Mouse (Mus musculus): ENCODE data around the gene Tjap1. TPM values are rescaled to one million over a fixed set of nuclear protein-coding genes. Genes with fewer than 3 reads are reported as not detected.
A peak's percentile ranks its signal among the peaks of the same experiment; 100 is the strongest.

Gene Tjap1
- polyA plus RNA-seq, 1 experiment: 89.2 TPM

DNA sequence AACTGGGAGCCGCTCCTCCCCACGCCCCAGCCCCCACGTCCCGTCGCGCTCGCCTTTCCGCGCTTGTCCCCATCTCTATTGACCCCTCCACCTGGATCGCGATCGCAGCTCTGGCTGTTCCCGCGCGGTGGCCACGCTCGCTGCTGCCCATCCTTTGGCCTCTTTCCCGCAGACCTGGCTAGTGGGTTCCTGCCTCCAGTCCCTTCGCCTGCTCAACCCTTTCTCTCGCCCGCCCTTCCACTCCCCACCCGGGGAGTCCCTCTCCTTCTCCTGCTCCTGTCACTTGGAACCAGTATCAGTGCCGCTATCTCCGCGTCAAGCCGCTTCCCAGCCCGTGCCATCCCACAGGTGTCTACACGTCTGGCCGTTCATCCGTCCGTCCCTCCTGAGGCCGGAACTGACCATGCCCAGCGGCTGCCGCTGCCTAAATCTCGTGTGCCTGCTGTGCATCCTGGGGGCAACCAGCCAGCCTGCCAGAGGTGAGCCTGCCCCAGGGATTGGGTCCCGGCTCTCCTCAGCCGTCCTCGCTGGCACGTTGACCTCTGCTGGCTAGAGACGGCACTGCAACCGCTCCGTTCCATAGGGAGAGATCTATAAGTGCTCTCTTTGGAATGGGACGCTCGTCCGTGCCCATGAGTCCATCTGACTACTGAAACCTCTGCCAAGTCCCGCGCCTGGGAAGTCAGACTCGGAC, 15.5 kb upstream of the Tjap1 start:
- Histone ChIP-seq H3K4me1 (ENCODE audit: control insufficient read depth, insufficient read depth, insufficient read length, low read length) (peaks cover 14% of the 10 kb centered on the region), H3K27me3 (ENCODE audit: control insufficient read depth, insufficient read depth, low read length) (peaks cover 34% of the 10 kb centered on the region), H3K4me3 (ENCODE audit: low read depth, low read length) (peak overlapping the region; percentile 56), H3K36me3 (ENCODE audit: control insufficient read depth, insufficient read depth, low read length) (0 out of 2 replicates have a peak, but pooled peaks cover 2% of the 10 kb centered on the region), H3K27ac (ENCODE audit: insufficient read depth, low read depth, low read length) (no peak overlapping the region)
- peak; percentile 82 for TF ChIP-seq CTCF (IDR thresholded peaks at IDR 0.05; ENCODE audit: extremely low read depth, insufficient read length, insufficient replicate concordance, low read depth, low read length)
- TF ChIP-seq POLR2A (IDR thresholded peaks at IDR 0.05; ENCODE audit: low read depth, low read length): no peak
- 1% methylated on average over 47 of the region's 48 CpGs for WGBS

DNA sequence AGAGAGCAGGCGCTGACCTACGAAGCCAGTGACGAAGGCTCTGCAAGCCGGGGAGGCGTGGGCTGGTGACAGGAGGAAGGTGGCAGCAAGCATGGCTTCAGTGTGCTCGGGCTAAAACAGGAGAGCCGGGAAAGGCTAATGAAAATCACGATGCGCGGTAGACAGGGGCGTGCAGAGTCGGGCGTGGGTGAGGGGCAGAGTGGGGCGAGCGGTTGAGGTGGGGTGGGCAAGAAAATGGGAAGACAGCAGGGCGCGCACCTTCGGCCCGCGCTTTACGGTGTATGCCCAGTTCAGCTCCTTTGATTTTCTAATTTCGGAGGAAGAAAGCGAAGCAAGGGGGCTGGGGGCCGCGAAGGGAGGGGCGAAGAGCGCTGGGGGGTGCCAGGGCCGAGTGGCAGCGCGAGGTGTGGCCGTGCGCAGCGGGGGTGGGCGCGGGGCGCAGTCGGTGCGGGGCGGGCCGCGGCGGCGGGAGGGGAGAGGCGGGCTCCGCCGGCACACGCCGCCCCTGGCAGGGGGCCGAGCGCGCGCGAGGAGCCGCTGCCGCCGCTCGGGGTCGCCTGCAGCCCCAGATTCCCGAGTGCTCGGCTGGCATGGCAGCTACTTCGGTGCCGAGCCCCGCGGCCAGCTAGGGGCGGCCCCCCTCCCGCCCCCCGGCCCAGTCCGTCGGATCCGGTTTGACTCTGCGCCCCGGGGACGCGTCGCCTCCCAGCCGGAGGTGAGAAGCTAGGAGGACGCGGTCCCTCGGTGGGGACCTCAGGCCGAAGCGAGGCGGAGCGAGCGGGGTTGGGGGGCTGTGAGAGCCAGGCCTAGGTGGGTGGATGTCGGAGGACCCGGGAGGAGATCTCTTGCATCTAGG, 14.8 kb upstream of the Tjap1 start, which contains the start of gene Dlk2:
Gene Dlk2, plus strand, starts transcription at position 58 of the 856 bp plus-strand sequence.
- TF ChIP-seq CTCF (IDR thresholded peaks at IDR 0.05; ENCODE audit: extremely low read depth, insufficient read length, insufficient replicate concordance, low read depth, low read length) (no peak), POLR2A (IDR thresholded peaks at IDR 0.05; ENCODE audit: low read depth, low read length) (no peak)
- whole genome bisulfite sequencing: 1% methylated on average over 77 of the region's 86 CpGs
- peaks cover 14% of the 10 kb centered on the region for H3K4me1 ChIP-seq (ENCODE audit: control insufficient read depth, insufficient read depth, insufficient read length, low read length)
- H3K27ac ChIP-seq (ENCODE audit: insufficient read depth, low read depth, low read length): no peak within 1 kb of the TSS
- peaks cover 34% of the 10 kb centered on the region for H3K27me3 ChIP-seq (ENCODE audit: control insufficient read depth, insufficient read depth, low read length)
- H3K36me3 ChIP-seq (ENCODE audit: control insufficient read depth, insufficient read depth, low read length): no peaks in the 10 kb centered on the region
- H3K4me3 ChIP-seq (ENCODE audit: low read depth, low read length): peak within 1 kb of the TSS; percentile 56

DNA sequence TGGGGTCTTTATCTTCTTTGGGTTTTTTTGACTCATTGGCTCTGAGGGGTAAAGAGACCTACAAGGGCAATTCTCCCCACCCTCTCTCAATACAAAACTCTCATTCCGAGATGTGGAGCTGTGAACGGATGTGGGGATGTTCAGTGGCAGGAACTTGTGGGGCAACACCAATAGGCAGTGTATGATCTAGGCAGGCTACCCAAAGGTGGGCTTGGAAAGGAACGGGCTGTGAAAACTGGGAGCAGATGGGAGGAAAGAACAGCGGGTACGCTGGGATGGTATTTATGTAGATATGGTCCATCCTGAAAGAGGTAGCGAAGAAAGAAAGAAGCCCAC, 14.2 kb upstream of the Tjap1 start:
- Histone ChIP-seq H3K27me3 (ENCODE audit: control insufficient read depth, insufficient read depth, low read length) (peaks cover 34% of the 10 kb centered on the region), H3K4me1 (ENCODE audit: control insufficient read depth, insufficient read depth, insufficient read length, low read length) (peaks cover 14% of the 10 kb centered on the region), H3K4me3 (ENCODE audit: low read depth, low read length) (peak overlapping the region; percentile 56), H3K27ac (ENCODE audit: insufficient read depth, low read depth, low read length) (no peak overlapping the region), H3K36me3 (ENCODE audit: control insufficient read depth, insufficient read depth, low read length) (no peaks in the 10 kb centered on the region)
- WGBS: 20% methylated on average over 6 of the region's 6 CpGs
- no peak for TF ChIP-seq CTCF (IDR thresholded peaks at IDR 0.05; ENCODE audit: extremely low read depth, insufficient read length, insufficient replicate concordance, low read depth, low read length)
- no peak for TF ChIP-seq POLR2A (IDR thresholded peaks at IDR 0.05; ENCODE audit: low read depth, low read length)

DNA sequence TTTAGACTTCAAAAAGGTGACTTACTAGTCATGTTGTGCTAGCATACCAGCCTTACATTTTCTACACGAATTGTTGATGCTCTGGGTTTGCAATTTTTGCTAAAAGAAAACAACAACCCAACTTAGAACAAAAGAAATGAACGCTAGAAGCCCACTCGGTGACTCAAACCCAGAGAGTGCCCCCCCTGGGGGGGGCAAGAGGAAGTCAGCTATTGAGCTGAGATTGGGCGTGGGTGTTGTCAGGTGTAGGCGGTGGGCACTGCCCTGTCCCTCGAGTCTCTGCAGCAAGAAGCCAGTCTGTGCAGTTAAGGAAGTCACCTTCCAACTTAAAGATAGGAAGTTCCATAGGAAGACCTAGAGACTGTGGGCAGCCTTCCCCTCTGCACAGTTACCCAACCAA, 13.8 kb upstream of the Tjap1 start:
- H3K27ac ChIP-seq (ENCODE audit: insufficient read depth, low read depth, low read length): no peak overlapping the region
- 20% methylated on average over 6 of the region's 6 CpGs for WGBS

DNA sequence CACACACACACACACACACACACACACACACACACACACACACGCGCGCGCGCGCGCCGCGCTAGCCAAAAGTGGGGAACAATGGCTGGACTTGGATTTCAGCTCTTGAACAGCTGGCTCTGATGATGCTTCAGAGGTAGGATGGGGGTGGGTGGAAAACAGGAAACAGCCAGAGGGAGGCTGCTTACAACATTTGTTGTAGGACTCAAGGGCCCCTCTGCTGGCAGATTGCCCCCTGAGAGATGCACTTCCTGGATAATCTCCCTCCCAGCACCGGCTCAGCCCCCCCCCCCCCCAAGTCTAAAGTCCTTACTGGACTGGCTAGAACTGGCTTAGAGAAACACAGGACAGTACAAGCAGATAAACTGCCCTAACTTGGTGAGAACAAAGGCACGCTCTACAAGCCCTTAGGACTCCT, 4.9 kb upstream of the Tjap1 start:
- TF ChIP-seq CTCF (IDR thresholded peaks at IDR 0.05; ENCODE audit: extremely low read depth, insufficient read length, insufficient replicate concordance, low read depth, low read length) (no peak), POLR2A (IDR thresholded peaks at IDR 0.05; ENCODE audit: low read depth, low read length) (no peak)
- WGBS: 39% methylated on average over 11 of the region's 11 CpGs
- Histone ChIP-seq H3K27ac (ENCODE audit: insufficient read depth, low read depth, low read length) (no peak overlapping the region), H3K4me3 (ENCODE audit: low read depth, low read length) (no peak overlapping the region), H3K4me1 (ENCODE audit: control insufficient read depth, insufficient read depth, insufficient read length, low read length) (peaks cover 7% of the 10 kb centered on the region; the same call in 1 of the 2 replicates), H3K27me3 (ENCODE audit: control insufficient read depth, insufficient read depth, low read length) (no peaks in the 10 kb centered on the region), H3K36me3 (ENCODE audit: control insufficient read depth, insufficient read depth, low read length) (no peaks in the 10 kb centered on the region)

More for the DNA sequence above, 13.8 kb upstream of the Tjap1 start:
- Histone ChIP-seq H3K4me1 (ENCODE audit: control insufficient read depth, insufficient read depth, insufficient read length, low read length) (peaks cover 14% of the 10 kb centered on the region), H3K4me3 (ENCODE audit: low read depth, low read length) (no peak overlapping the region), H3K36me3 (ENCODE audit: control insufficient read depth, insufficient read depth, low read length) (no peaks in the 10 kb centered on the region), H3K27me3 (ENCODE audit: control insufficient read depth, insufficient read depth, low read length) (peaks cover 34% of the 10 kb centered on the region)
- TF ChIP-seq CTCF (IDR thresholded peaks at IDR 0.05; ENCODE audit: extremely low read depth, insufficient read length, insufficient replicate concordance, low read depth, low read length) (no peak), POLR2A (IDR thresholded peaks at IDR 0.05; ENCODE audit: low read depth, low read length) (no peak)

DNA sequence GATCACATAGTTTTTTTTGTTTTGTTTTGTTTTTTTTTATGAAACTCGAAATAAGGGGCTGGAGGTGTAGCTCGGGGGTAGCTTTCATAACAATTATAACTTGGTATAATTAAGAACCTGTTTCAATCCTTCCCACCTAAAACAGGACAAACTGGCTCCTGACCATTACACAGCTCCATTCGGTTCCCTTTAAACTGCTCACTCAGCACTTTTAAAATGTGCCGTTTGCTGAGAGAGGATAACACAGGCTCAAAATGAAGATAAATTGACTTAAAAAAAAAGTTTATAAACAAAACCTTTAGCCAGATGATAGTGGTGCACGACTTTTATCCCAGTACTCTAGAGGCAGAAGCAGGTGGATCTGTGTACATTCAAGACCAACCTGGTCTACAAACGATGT, 2.6 kb upstream of the Tjap1 start:
- no peak overlapping the region for H3K4me3 ChIP-seq (ENCODE audit: low read depth, low read length)

DNA sequence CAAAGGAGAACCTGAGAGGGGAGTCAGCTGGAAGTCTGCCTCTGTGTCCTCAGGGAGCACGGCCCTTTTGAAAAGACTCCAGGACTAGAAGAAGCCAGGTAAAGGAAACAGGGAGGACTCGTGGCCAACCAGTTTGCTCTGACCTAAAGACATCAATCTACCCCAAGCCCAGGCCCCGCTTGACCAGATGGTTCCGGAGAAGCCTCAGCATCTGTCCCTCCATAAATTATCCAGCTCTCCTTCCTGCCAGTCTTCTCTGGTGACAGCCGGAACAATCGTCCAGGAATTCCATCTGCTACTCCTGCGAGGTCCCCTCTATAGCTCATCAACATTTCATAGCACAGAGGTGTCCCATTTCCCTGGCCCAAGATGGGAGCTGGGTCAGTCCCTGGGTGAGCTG, 1.8 kb upstream of the Tjap1 start:
- H3K36me3 ChIP-seq (ENCODE audit: control insufficient read depth, insufficient read depth, low read length): peaks cover 3% of the 10 kb centered on the region; the same call in 1 of the 2 replicates
- no peaks in the 10 kb centered on the region for H3K27me3 ChIP-seq (ENCODE audit: control insufficient read depth, insufficient read depth, low read length)
- no peak overlapping the region for H3K4me3 ChIP-seq (ENCODE audit: low read depth, low read length)
- peaks cover 9% of the 10 kb centered on the region for H3K4me1 ChIP-seq (ENCODE audit: control insufficient read depth, insufficient read depth, insufficient read length, low read length)
- 74% methylated on average over 7 of the region's 7 CpGs for WGBS
- TF ChIP-seq POLR2A (IDR thresholded peaks at IDR 0.05; ENCODE audit: low read depth, low read length) (no peak), CTCF (IDR thresholded peaks at IDR 0.05; ENCODE audit: extremely low read depth, insufficient read length, insufficient replicate concordance, low read depth, low read length) (no peak)
- H3K27ac ChIP-seq (ENCODE audit: insufficient read depth, low read depth, low read length): no peak overlapping the region

More for the DNA sequence above, 2.6 kb upstream of the Tjap1 start:
- peaks cover 9% of the 10 kb centered on the region for H3K4me1 ChIP-seq (ENCODE audit: control insufficient read depth, insufficient read depth, insufficient read length, low read length)
- no peak overlapping the region for H3K27ac ChIP-seq (ENCODE audit: insufficient read depth, low read depth, low read length)
- no peaks in the 10 kb centered on the region for H3K27me3 ChIP-seq (ENCODE audit: control insufficient read depth, insufficient read depth, low read length)
- no peaks in the 10 kb centered on the region for H3K36me3 ChIP-seq (ENCODE audit: control insufficient read depth, insufficient read depth, low read length)
- WGBS: 46% methylated on average over 6 of the region's 6 CpGs
- TF ChIP-seq POLR2A (IDR thresholded peaks at IDR 0.05; ENCODE audit: low read depth, low read length) (no peak), CTCF (IDR thresholded peaks at IDR 0.05; ENCODE audit: extremely low read depth, insufficient read length, insufficient replicate concordance, low read depth, low read length) (no peak)

Data from small intestine, adult 2 months (tissue).